Mouse (Mus musculus): ENCODE results near the gene Mras. TPM values are rescaled to one million over a fixed set of nuclear protein-coding genes. Genes with fewer than 3 reads are reported as not detected.

Gene Mras
- total RNA-seq, 1 experiment from 2014 or later: 0.47 TPM

- no peak for ATAC-seq (ENCODE audit: extremely low read depth, insufficient number of reproducible peaks, low FRiP score, poor library complexity, severe bottlenecking)
Measured at GRCm38 (mm10) chr9:99444590-99445178, 7.5 kb upstream of the Mras start.

- ATAC-seq (ENCODE audit: extremely low read depth, insufficient number of reproducible peaks, low FRiP score, poor library complexity, severe bottlenecking): no peak
Measured at GRCm38 (mm10) chr9:99441647-99442433, 4.7 kb upstream of the Mras start.

GRCm38 (mm10) chr9:99440941-99441340 is 3.8 kb upstream of the Mras start:
- no peak for ATAC-seq (ENCODE audit: extremely low read depth, insufficient number of reproducible peaks, low FRiP score, poor library complexity, severe bottlenecking)

GRCm38 (mm10) chr9:99439064-99439463 is 1.9 kb upstream of the Mras start:
- ATAC-seq (ENCODE audit: extremely low read depth, insufficient number of reproducible peaks, low FRiP score, poor library complexity, severe bottlenecking): no peak

- no peak for ATAC-seq (ENCODE audit: extremely low read depth, insufficient number of reproducible peaks, low FRiP score, poor library complexity, severe bottlenecking)
Measured at GRCm38 (mm10) chr9:99437781-99438565, 792 bp upstream of the Mras start.

GRCm38 (mm10) chr9:99436182-99437030 is 775 bp downstream of the Mras start:
- no peak for ATAC-seq (ENCODE audit: extremely low read depth, insufficient number of reproducible peaks, low FRiP score, poor library complexity, severe bottlenecking)

GRCm38 (mm10) chr9:99435619-99436181 is 1.5 kb downstream of the Mras start:
- ATAC-seq (ENCODE audit: extremely low read depth, insufficient number of reproducible peaks, low FRiP score, poor library complexity, severe bottlenecking): no peak

- ATAC-seq (ENCODE audit: extremely low read depth, insufficient number of reproducible peaks, low FRiP score, poor library complexity, severe bottlenecking): no peak
Measured at GRCm38 (mm10) chr9:99434892-99435618, 2.1 kb downstream of the Mras start.

- no peak for ATAC-seq (ENCODE audit: extremely low read depth, insufficient number of reproducible peaks, low FRiP score, poor library complexity, severe bottlenecking)
Measured at GRCm38 (mm10) chr9:99432478-99432877, 4.7 kb downstream of the Mras start.

GRCm38 (mm10) chr9:99431963-99432362 is 5.2 kb downstream of the Mras start:
- ATAC-seq (ENCODE audit: extremely low read depth, insufficient number of reproducible peaks, low FRiP score, poor library complexity, severe bottlenecking): no peak

GRCm38 (mm10) chr9:99431346-99431745 is 5.8 kb downstream of the Mras start:
- no peak for ATAC-seq (ENCODE audit: extremely low read depth, insufficient number of reproducible peaks, low FRiP score, poor library complexity, severe bottlenecking)

- no peak for ATAC-seq (ENCODE audit: extremely low read depth, insufficient number of reproducible peaks, low FRiP score, poor library complexity, severe bottlenecking)
Measured at GRCm38 (mm10) chr9:99430806-99431205, 6.4 kb downstream of the Mras start.

- ATAC-seq (ENCODE audit: extremely low read depth, insufficient number of reproducible peaks, low FRiP score, poor library complexity, severe bottlenecking): no peak
Measured at GRCm38 (mm10) chr9:99429845-99430244, 7.3 kb downstream of the Mras start.

- no peak for ATAC-seq (ENCODE audit: extremely low read depth, insufficient number of reproducible peaks, low FRiP score, poor library complexity, severe bottlenecking)
Measured at GRCm38 (mm10) chr9:99428601-99429331, 8.4 kb downstream of the Mras start.

GRCm38 (mm10) chr9:99425262-99425661 is 11.9 kb downstream of the Mras start:
- no peak for ATAC-seq (ENCODE audit: extremely low read depth, insufficient number of reproducible peaks, low FRiP score, poor library complexity, severe bottlenecking)

GRCm38 (mm10) chr9:99424574-99424863 is 12.7 kb downstream of the Mras start:
- no peak for ATAC-seq (ENCODE audit: extremely low read depth, insufficient number of reproducible peaks, low FRiP score, poor library complexity, severe bottlenecking)

- ATAC-seq (ENCODE audit: extremely low read depth, insufficient number of reproducible peaks, low FRiP score, poor library complexity, severe bottlenecking): no peak
Measured at GRCm38 (mm10) chr9:99423692-99424573, 13.2 kb downstream of the Mras start.

Measured in neutrophil, adult 5-6 weeks (primary cell).